Mouse (Mus musculus) lung, embryonic 14.5 days (tissue): Measurements from ENCODE around the gene Kmo. TPM values are rescaled to one million over a fixed set of nuclear protein-coding genes. Genes with fewer than 3 reads are reported as not detected.

Experiments
- ATAC-seq: fragments of 200-750 bp; cut with Nextera tagmentation; 2 replicates; pipeline ENCODE4 v1.8.0; 2017; ENCODE audit warnings: mild to moderate bottlenecking, moderate TSS enrichment, moderate library complexity; ENCODE audit not compliant: insufficient read depth
- DNase-seq: peaks from one replicate; pipeline ENCODE4 v3.0.0-alpha.2; 2015
- H3K27ac ChIP-seq: fragments of 300-500 bp; sonication (generic); 2 replicates; pipeline ENCODE4 v1.5.1; 2014; ENCODE audit warnings: low read depth, mild to moderate bottlenecking, moderate library complexity
- H3K27me3 ChIP-seq: fragments of 300-500 bp; sonication (generic); 2 replicates; pipeline ENCODE4 v1.6.1; 2014; ENCODE audit warnings: low read length, control low read depth; ENCODE audit not compliant: insufficient read depth
- H3K36me3 ChIP-seq: fragments of 300-500 bp; sonication (generic); 2 replicates; pipeline ENCODE4 v1.6.1; 2014; ENCODE audit warnings: control low read depth; ENCODE audit not compliant: insufficient read depth
- H3K4me1 ChIP-seq: fragments of 300-500 bp; sonication (generic); 2 replicates; pipeline ENCODE4 v1.6.1; 2014; ENCODE audit warnings: antibody characterized with exemption, control low read depth; ENCODE audit not compliant: insufficient read depth
- H3K4me2 ChIP-seq: fragments of 300-500 bp; sonication (generic); 2 replicates; pipeline ENCODE4 v1.6.1; 2014; ENCODE audit warnings: mild to moderate bottlenecking
- H3K4me3 ChIP-seq: fragments of 300-500 bp; sonication (generic); 2 replicates; pipeline ENCODE4 v1.5.1; 2014; ENCODE audit warnings: low read depth, low read length
- H3K9ac ChIP-seq: fragments of 300-500 bp; sonication (generic); 2 replicates; pipeline ENCODE4 v1.6.1; 2014
- H3K9me3 ChIP-seq: fragments of 300-500 bp; sonication (generic); 2 replicates; pipeline ENCODE4 v1.6.1; 2016; ENCODE audit warnings: low read depth, low read length, control low read depth
- CTCF ChIP-seq: IDR thresholded peaks from 2 replicates; pipeline ENCODE4 v1.5.1; 2016; ENCODE audit warnings: antibody characterized with exemption, low read depth
- WGBS: fragments of 180-500 bp; shearing (Covaris S2); extraction: QIAGEN DNeasy Blood & Tissue Kit; methylation state at CpG from one replicate; pipeline ENCODE4 v1.1.7; 2014; 5-methylcytosine and 5-hydroxymethylcytosine counted together
- polyA plus RNA-seq: library from polyadenylated mRNA; unstranded; fragments of >200 nt; fragmentation: Nextera tagmentation; extraction: Ambion mirVana; gene quantifications from 2 replicates; pipeline ENCODE4 v1.2.1, GENCODE M21; 2014

Kmo gene
- polyA plus RNA-seq, 1 experiment from 2014 or later: 0.51 TPM

GRCm38 (mm10) chr1:175631721-175632221, 11.6 kb downstream of the Kmo start:
- no peak for TF ChIP-seq CTCF
- Histone ChIP-seq H3K4me3 (no peak overlapping the region), H3K9me3 (no peaks in the 10 kb centered on the region), H3K27me3 (no peaks in the 10 kb centered on the region), H3K4me2 (no peak overlapping the region), H3K27ac (no peak overlapping the region), H3K36me3 (no peaks in the 10 kb centered on the region), H3K4me1 (no peaks in the 10 kb centered on the region), H3K9ac (no peak overlapping the region)
- 71% methylated on average over 10 of the region's 10 CpGs for WGBS
- DNase-seq (no peak), ATAC-seq (no peak)

DNA sequence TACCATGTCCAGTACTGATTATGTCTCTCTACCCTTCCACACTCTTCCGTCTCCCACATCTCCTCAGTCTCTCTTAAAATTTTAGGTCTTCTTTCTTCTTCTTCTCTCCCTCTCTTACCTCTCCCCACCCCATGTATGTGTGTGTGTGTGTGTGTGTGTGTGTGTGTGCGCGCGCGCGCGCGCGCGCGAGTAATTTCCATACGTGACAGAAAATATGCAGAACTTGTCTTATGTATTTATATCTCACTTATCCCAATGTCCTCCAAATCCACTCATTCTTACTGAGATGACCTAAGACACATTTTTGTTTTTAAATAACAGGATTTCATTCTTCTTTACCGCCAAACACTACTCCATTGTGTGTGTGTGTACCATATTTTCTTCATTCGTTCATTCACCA, 12.3 kb downstream of the Kmo start:
- Histone ChIP-seq H3K4me1 (no peaks in the 10 kb centered on the region), H3K9ac (no peak overlapping the region), H3K9me3 (no peaks in the 10 kb centered on the region), H3K36me3 (no peaks in the 10 kb centered on the region), H3K4me3 (no peak overlapping the region), H3K27ac (no peak overlapping the region), H3K27me3 (no peaks in the 10 kb centered on the region), H3K4me2 (no peak overlapping the region)
- 94% methylated on average over 14 of the region's 14 CpGs for WGBS
- no peak for DNase-seq
- TF ChIP-seq CTCF: no peak
- ATAC-seq: no peak

DNA sequence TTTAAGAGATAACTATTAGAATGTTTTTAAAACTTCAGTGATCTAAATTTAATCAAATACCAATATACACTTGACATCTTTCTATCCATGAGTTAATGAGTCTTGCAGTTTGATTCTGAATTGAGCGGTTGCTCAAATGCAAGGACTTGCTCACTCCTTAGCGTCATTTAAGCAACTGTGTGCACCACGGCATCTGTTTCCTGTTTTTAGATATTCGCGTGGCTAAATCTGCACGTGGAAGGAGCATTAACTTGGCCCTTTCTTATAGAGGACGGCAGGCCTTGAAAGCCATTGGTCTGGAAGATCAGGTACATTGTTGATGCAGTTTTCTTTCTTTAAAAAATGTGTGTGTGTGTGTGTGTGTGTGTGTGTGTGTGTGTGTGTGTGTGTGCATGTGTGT, 17.5 kb downstream of the Kmo start:
- Histone ChIP-seq H3K27ac (no peak overlapping the region), H3K27me3 (no peaks in the 10 kb centered on the region), H3K4me3 (no peak overlapping the region), H3K9me3 (no peaks in the 10 kb centered on the region), H3K4me2 (no peak overlapping the region), H3K36me3 (no peaks in the 10 kb centered on the region), H3K9ac (no peak overlapping the region), H3K4me1 (no peaks in the 10 kb centered on the region)
- no peak for DNase-seq
- 69% methylated on average over 7 of the region's 7 CpGs for WGBS
- ATAC-seq: no peak
- no peak for TF ChIP-seq CTCF

- Histone ChIP-seq H3K27me3 (no peaks in the 10 kb centered on the region), H3K27ac (no peak overlapping the region), H3K4me3 (no peak overlapping the region), H3K4me1 (no peaks in the 10 kb centered on the region), H3K9me3 (no peaks in the 10 kb centered on the region), H3K36me3 (no peaks in the 10 kb centered on the region), H3K9ac (no peak overlapping the region), H3K4me2 (no peak overlapping the region)
- DNase-seq: no peak
- no peak for ATAC-seq
- TF ChIP-seq CTCF: no peak
- WGBS: 78% methylated on average over 7 of the region's 7 CpGs
These were observed 18.9 kb downstream of the Kmo start for GRCm38 (mm10) chr1:175639072-175639471.

DNA sequence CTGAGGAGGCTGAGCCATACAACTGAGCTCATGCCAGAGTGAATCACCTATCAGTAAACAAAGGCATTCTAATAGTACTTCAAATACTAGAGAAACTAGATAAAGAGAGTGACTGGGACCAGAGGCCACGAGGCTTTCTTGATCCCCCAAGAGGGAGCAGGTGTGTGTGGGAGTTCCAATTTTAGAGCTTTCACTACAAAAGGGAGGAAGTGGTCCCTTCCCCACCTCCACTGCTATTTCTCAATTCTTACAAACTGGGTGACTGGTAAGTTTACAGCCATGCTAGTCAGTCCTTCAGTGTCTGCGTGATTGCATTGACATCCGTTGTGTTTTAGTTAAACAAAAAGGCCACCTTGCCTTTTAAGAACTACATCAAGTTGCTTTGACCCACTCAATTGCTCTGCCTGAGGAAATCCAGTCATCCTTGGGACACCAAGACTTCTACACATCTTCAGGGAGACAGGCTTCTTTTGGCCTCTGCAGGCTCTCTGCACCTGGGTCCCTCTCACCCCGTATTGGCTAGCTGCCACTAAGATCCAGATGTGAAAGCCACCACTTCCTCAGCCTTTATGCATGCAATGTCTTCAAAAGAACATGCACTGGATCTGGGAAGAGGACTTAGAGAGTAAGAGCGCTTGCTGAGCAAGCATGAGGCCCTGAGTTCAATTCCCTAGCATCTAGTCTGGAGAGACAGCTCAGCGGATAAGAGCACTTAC, 20.4 kb downstream of the Kmo start:
- no peak overlapping the region for H3K27ac ChIP-seq
- no peak for DNase-seq
- H3K27me3 ChIP-seq: no peaks in the 10 kb centered on the region
- H3K9ac ChIP-seq: no peak overlapping the region
- no peak overlapping the region for H3K4me2 ChIP-seq
- TF ChIP-seq CTCF: no peak
- ATAC-seq: no peak
- H3K4me1 ChIP-seq: no peaks in the 10 kb centered on the region
- H3K9me3 ChIP-seq: no peaks in the 10 kb centered on the region
- WGBS: 73% methylated on average over 6 of the region's 6 CpGs
- no peaks in the 10 kb centered on the region for H3K36me3 ChIP-seq
- no peak overlapping the region for H3K4me3 ChIP-seq

DNA sequence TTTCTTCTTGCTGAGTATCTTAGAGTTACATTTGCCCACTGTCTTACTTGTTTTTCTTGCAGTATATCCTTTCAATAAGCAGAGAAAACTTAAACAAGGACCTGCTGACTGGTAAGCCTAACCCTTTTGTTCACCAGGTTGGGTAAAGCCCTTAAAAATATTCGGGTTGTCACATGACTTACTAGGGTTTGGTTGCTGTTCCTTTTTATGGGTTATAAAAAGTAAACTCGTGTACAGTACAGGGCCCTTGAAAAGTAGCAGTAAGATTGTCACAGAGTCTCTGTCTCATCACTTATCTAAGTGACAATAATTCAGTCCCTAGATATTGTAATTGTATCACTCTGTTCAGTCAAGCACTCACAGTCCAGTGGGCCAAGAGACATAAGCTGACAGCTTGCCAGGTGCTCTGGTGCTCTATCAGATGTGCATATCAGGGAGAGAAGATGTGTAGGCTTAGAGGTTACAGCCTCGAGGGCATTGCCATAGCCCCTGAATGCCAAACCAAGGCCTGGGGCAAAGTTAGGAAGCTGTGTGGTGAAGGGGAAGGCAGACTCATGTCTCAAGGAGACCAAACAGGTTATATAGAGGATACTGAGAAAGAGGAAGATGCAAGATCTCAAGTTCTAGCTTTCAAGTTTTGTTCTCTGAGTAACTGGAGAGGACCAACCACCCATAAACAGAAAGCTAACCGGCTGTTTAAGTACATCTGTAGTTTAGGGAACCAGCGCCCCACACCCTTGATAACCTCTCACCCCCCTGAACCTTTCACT, 23.5 kb downstream of the Kmo start:
- TF ChIP-seq CTCF: no peak
- Histone ChIP-seq H3K4me3 (no peak overlapping the region), H3K9ac (no peak overlapping the region), H3K36me3 (no peaks in the 10 kb centered on the region), H3K4me1 (no peaks in the 10 kb centered on the region), H3K4me2 (no peak overlapping the region), H3K27me3 (no peaks in the 10 kb centered on the region), H3K27ac (no peak overlapping the region), H3K9me3 (no peaks in the 10 kb centered on the region)
- DNase-seq (no peak), ATAC-seq (no peak)
- 44% methylated on average over 5 of the region's 5 CpGs for WGBS

GRCm38 (mm10) chr1:175646952-175647351, 26.8 kb downstream of the Kmo start:
- TF ChIP-seq CTCF: no peak
- Histone ChIP-seq H3K4me2 (no peak overlapping the region), H3K9me3 (no peaks in the 10 kb centered on the region), H3K36me3 (no peaks in the 10 kb centered on the region), H3K27ac (no peak overlapping the region), H3K4me3 (no peak overlapping the region), H3K9ac (no peak overlapping the region), H3K27me3 (no peaks in the 10 kb centered on the region), H3K4me1 (no peaks in the 10 kb centered on the region)
- WGBS: 35% methylated on average over 9 of the region's 9 CpGs
- peak; percentile 27 for DNase-seq
- ATAC-seq: no peak
